Mouse (Mus musculus): ENCODE results near the gene Plrg1.

The Plrg1 gene

GRCm38 (mm10) chr3:83055281-83056038, at the start of gene Plrg1:
TSS of gene Plrg1 (plus strand) at chr3:83055522.
- peak; percentile 100 for DNase-seq

DNA sequence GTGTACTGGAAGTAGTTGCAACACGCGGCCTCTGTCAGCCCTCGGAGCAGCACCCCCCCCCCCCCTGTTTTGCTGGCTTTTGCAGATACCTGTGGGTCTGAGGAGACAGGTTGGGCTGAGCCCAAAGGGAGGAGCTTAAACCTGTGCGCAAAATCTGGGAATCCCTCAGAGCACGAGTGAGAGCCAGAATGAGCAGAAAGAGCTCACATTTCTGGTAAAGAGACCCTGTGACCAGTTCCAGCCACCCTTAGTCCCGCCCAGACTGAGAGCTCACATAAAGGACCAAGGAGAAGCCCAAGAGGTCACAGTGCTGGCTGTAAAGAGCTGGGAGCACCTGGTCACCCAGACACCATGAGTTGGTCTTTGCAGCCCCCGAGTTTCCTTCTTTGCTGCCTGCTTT, 47.8 kb upstream of the Plrg1 start, which contains the start of gene Fgg:
TSS of gene Fgg (plus strand) at position 168 of the 400 bp plus-strand sequence.
- no peak for DNase-seq

GRCm38 (mm10) chr3:83010291-83010690, 45.0 kb upstream of the Plrg1 start:
- DNase-seq, result no peak

DNA sequence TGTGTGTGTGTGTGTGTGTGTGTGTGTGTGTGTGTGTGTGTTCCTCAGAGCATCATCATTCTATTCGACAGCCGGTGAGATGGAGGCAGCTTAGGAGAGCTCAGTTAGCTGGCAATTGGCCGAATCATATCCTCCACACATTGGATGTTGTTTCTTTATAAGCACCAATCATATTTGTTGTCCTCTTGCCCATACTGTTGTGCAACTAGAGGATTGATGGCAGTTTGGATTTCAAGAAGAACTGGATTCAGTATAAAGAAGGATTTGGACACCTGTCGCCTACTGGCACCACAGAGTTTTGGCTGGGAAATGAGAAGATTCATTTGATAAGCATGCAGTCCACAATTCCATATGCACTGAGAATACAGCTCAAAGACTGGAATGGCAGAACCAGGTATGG, 44.2 kb upstream of the Plrg1 start:
- no peak for DNase-seq

DNA sequence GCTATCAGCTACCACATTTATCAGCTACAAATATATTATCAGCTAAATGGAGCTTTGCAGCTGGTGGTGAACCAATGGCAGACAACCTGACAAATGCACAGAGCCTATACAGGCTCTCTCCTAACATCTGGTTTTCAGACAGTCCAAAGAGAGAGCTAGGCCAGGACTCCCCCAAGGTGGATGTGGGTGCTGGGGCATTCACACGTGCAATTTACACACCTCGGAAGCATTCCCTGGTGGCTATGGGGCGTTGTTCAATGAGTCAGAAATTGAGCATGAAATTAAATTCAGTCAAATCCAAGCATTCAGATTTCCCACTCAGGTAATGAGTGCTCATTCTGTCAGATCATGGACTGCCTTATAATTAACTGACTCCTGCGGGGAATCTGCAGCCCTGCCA, 43.8 kb upstream of the Plrg1 start:
- DNase-seq, result no peak

- DNase-seq, result no peak
Measured at GRCm38 (mm10) chr3:83012636-83013035, 42.7 kb upstream of the Plrg1 start.

- no peak for DNase-seq
Measured at GRCm38 (mm10) chr3:83013951-83014350, 41.4 kb upstream of the Plrg1 start.

DNA sequence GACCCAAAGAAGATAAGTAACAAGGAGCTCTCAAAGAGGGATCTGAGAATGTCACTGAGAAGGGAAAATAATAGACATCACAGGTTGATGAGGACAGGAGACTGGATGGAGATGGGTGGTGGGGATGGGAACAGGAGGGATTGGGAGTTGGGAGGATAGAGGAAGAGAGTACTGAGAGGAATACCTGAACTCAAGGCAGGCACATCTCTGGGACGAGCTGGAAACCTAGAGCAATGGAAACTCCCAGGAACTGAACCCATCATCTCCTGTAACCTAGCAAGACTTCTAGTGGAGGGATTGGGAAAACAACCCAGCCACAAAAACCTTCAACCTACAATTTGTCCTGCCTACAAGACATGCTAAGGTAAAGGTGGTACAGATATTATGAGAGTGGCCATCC, 39.1 kb upstream of the Plrg1 start:
- DNase-seq, result no peak

DNA sequence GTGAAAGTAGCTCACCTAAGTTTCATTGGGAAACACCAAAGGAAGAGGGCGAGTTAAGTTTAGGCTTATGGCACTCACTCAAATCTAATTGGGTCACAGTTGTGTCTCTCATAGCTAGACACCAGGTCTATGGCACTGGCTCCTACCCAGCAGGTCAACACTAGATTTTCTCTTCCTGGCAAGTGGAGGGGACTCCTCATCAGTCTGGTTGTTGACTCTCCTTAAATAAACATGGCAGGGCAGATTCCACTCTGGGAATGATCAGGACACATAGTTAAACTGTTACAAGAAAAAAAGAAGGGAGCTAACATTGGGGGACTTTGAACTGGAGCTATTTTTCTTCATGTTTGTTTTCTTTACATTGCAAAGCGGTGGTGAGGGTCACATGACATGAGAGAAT, 34.9 kb upstream of the Plrg1 start:
- no peak for DNase-seq

DNA sequence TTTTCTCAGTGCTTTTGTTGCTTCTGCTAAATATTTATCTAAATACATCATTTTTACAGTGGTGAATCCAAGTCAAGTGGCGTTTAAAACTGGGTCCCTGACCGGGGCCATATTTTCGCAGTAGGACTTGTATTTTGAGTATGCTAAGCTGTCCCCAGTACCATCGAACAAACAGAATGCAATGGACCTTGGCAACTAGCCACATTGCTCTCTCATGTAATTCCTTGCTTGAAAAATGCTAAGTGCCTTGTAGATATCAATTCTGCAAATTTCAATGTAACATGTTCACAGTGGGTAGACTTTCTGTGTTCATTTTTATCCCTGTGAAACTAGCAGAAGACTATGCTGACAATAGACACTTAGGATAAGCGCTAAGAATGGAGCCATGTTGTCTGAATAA, 34.1 kb upstream of the Plrg1 start:
- no peak for DNase-seq

- DNase-seq, result no peak
Measured at GRCm38 (mm10) chr3:83025036-83025435, 30.3 kb upstream of the Plrg1 start.

- no peak for DNase-seq
Measured at GRCm38 (mm10) chr3:83025475-83026301, 29.6 kb upstream of the Plrg1 start, which contains the start of gene Fga. TSS of gene Fga (plus strand) at chr3:83026076.

- DNase-seq, result no peak
Measured at GRCm38 (mm10) chr3:83027546-83028251, 27.6 kb upstream of the Plrg1 start.

DNA sequence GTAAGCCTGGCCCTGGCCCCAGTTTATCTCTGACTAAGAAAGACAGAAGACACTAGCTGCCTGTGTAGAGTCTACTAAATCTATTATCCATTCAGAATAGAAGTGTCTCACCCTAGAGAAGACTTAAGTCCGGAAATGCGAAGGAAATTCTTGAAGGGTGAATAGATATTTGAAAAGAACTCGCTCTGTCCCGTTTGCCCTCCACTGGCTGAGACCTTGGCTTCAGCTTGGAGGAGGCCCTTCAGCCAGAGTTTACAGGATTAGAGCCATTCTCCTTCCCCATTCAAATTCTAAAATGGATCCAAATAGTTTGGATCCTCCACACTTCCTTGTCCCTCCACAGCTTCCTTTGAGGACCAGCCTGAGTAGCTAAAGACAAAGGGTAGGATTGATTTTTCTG, 25.0 kb upstream of the Plrg1 start:
- DNase-seq, result no peak

GRCm38 (mm10) chr3:83032746-83033308, 22.5 kb upstream of the Plrg1 start:
- peak; percentile 4 to 7 for DNase-seq

- DNase-seq, result no peak
Measured at GRCm38 (mm10) chr3:83033801-83034200, 21.5 kb upstream of the Plrg1 start.

- DNase-seq, result no peak
Measured at GRCm38 (mm10) chr3:83038865-83039264, 16.5 kb upstream of the Plrg1 start.

GRCm38 (mm10) chr3:83039666-83040065, 15.7 kb upstream of the Plrg1 start:
- DNase-seq, result no peak

- no peak for DNase-seq
Measured at GRCm38 (mm10) chr3:83042451-83042850, 12.9 kb upstream of the Plrg1 start.

GRCm38 (mm10) chr3:83046649-83047048, 8.7 kb upstream of the Plrg1 start:
- DNase-seq, result no peak

- DNase-seq, result no peak
Measured at GRCm38 (mm10) chr3:83049680-83050079, 5.6 kb upstream of the Plrg1 start, which contains the start of gene Fgb. TSS of gene Fgb (minus strand) at chr3:83049863.

DNA sequence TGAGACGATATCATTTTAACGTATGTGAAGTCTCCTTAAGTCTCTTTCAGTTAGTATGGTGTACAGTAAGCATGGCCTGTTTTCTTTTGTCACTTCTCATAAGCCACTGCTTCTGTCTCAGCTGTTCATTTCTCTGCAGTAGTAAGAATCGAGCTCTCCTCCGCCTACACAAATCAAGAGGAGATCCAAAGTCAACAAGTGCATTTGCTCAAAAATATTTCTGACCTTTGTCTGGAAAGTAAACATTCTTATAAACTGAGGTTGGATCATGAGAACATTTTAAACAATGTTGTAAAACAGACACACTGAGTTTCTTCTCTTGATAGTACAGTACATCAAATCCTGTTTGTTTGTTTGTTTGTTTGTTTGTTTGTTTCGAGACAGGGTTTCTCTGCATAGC, 4.7 kb upstream of the Plrg1 start:
- DNase-seq, result no peak

GRCm38 (mm10) chr3:83052102-83052501, 3.2 kb upstream of the Plrg1 start:
- no peak for DNase-seq
